Mouse (Mus musculus) liver, adult 2 months (tissue): ENCODE measurements at regions not wholly inside any gene's neighbourhood (a gene's known extent, or its start where the extent isn't known, plus 50 kb on each side); places are given as distances from the start of the nearest gene placed in this dataset.

ENCODE experiments used
- CTCF ChIP-seq: fragments of 200-500 bp; IDR thresholded peaks from 2 replicates; pipeline ENCODE4 v1.5.1; 2011; ENCODE audit warnings: low read depth, low read length, control low read depth
- POLR2A ChIP-seq: fragments of 200-500 bp; IDR thresholded peaks from 2 replicates; pipeline ENCODE4 v1.6.1; 2011; ENCODE audit warnings: low read length, control low read depth; ENCODE audit not compliant: insufficient read depth; ENCODE audit errors: extremely low read depth

GRCm38 (mm10) chr12:73475774-73476173 is 70.4 kb downstream of the Tmem30b start:
- TF ChIP-seq POLR2A: no peak
- TF ChIP-seq CTCF: no peak
